Mouse (Mus musculus) G1E (cell line): ENCODE data around the gene Ndufa1. TPM values are rescaled to one million over a fixed set of nuclear protein-coding genes. Genes with fewer than 3 reads are reported as not detected.
"Not testable (repeated sequence)": the region's sequence is repeated elsewhere in the genome, so short reads cannot be mapped to it uniquely, and the experiment has no call there.

Experiments used
- ATAC-seq: 2 replicates; pipeline ENCODE4 v1.8.0; 2016; ENCODE audit warnings: mild to moderate bottlenecking; ENCODE audit not compliant: insufficient number of reproducible peaks, poor library complexity, low FRiP score, severe bottlenecking; ENCODE audit errors: extremely low read depth
- DNase-seq: peaks from one replicate; pipeline ENCODE4 v3.0.0; 2012; ENCODE audit warnings: low spot score
- H3K27me3 ChIP-seq: 2 replicates; pipeline ENCODE4 v1.6.1; 2012; ENCODE audit warnings: mild to moderate bottlenecking, low read length, inconsistent platforms; ENCODE audit not compliant: insufficient read depth
- H3K36me3 ChIP-seq: replicated peaks from 2 replicates; pipeline ENCODE3; 2012; ENCODE audit warnings: mild to moderate bottlenecking, inconsistent platforms
- H3K4me1 ChIP-seq: 2 replicates; pipeline ENCODE4 v1.6.1; 2012; ENCODE audit warnings: low read depth, low read length, inconsistent platforms, mixed read lengths; ENCODE audit not compliant: insufficient read depth
- H3K4me3 ChIP-seq: 2 replicates; pipeline ENCODE4 v1.5.1; 2012; ENCODE audit warnings: low read depth, mild to moderate bottlenecking, inconsistent platforms, low read length, moderate library complexity, mixed read lengths
- H3K9me3 ChIP-seq: replicated peaks from 2 replicates; pipeline ENCODE4 v1.6.1; 2012; ENCODE audit warnings: inconsistent platforms
- CTCF ChIP-seq: IDR thresholded peaks from 2 replicates; pipeline ENCODE4 v1.5.1; 2012; ENCODE audit warnings: low read depth, low read length, inconsistent platforms, mixed read lengths
- GATA1 ChIP-seq: IDR thresholded peaks from 2 replicates; pipeline ENCODE4 v1.6.1; 2012; ENCODE audit warnings: borderline replicate concordance, low read length, inconsistent platforms, mixed read lengths
- GATA2 ChIP-seq: IDR thresholded peaks from 2 replicates; pipeline ENCODE4 v1.6.1; 2012; ENCODE audit warnings: low read depth, low read length, inconsistent platforms, borderline replicate concordance
- POLR2AphosphoS5 ChIP-seq: IDR thresholded peaks from 2 replicates; pipeline ENCODE4 v1.6.1; 2012; ENCODE audit warnings: low read depth, low read length, inconsistent platforms; ENCODE audit not compliant: insufficient replicate concordance
- TAL1 ChIP-seq: conservative IDR thresholded peaks from 2 replicates; pipeline ENCODE4 v1.6.1; 2012; ENCODE audit warnings: low read depth, low read length, inconsistent platforms, mixed read lengths
- polyA plus RNA-seq: library from polyadenylated mRNA; stranded (reverse); fragments of >175 nt; gene quantifications from 2 replicates; pipeline ENCODE4 v1.2.3, GENCODE M21; 2012
- total RNA-seq, 2 experiments: library from RNA; stranded (forward) in 1 of 2; stranded (reverse) in 1 of 2; fragments of 200-1000 nt in 1 of 2; fragments of >200 nt in 1 of 2; fragmentation: Nextera tagmentation in 1 of 2; gene quantifications; 2 replicates each; pipeline ENCODE4 v1.2.3; 2014 to 2017

Ndufa1 gene
- total RNA-seq (2014; fragmentation: Nextera tagmentation) = 40.3 and 48.1 TPM in 2 replicates
- total RNA-seq (2017) = 249 and 282 TPM in 2 replicates
- polyA plus RNA-seq = 247 and 351 TPM in 2 replicates

GRCm38 (mm10) chrX:37191105-37191743 is at the start of gene Ndufa1, which contains the start of gene Rnf113a1:
Ndufa1 (minus strand) TSS chrX:37191163.
Rnf113a1 (plus strand) TSS chrX:37191245.
- Histone ChIP-seq H3K27me3 (no peaks in the 10 kb centered on the region), H3K36me3 (peaks cover 25% of the 10 kb centered on the region)
- ATAC-seq = peak; percentile 68

GRCm38 (mm10) chrX:37222158-37222557 is 31.2 kb upstream of the Ndufa1 start, which contains the start of gene Rhox1:
Rhox1 (minus strand) TSS chrX:37222258.
- not testable (repeated sequence) for H3K4me3 ChIP-seq, H3K27me3 ChIP-seq, H3K36me3 ChIP-seq, H3K4me1 ChIP-seq, H3K9me3 ChIP-seq, ATAC-seq, DNase-seq

More at GRCm38 (mm10) chrX:37191105-37191743, at the start of gene Ndufa1, which contains the start of gene Rnf113a1:
- DNase-seq = peak; percentile 43
- TF ChIP-seq POLR2AphosphoS5 = no peak
- no peak for TF ChIP-seq GATA1
- no peak for TF ChIP-seq CTCF
- TF ChIP-seq TAL1 = no peak
- TF ChIP-seq GATA2 = no peak
- Histone ChIP-seq H3K9me3 (no peaks in the 10 kb centered on the region), H3K4me3 (peak within 1 kb of the TSS; percentile 76), H3K4me1 (peaks cover 9% of the 10 kb centered on the region)

- H3K4me1 ChIP-seq = no peaks in the 10 kb centered on the region
- peaks cover 2% of the 10 kb centered on the region; the same call in 1 of the 2 replicates for H3K27me3 ChIP-seq
- DNase-seq = no peak
- ATAC-seq = no peak
- no peak within 1 kb of the TSS for H3K4me3 ChIP-seq
- no peaks in the 10 kb centered on the region for H3K36me3 ChIP-seq
- TF ChIP-seq GATA1 (no peak), POLR2AphosphoS5 (no peak), CTCF (no peak), GATA2 (no peak), TAL1 (no peak)
- H3K9me3 ChIP-seq = no peaks in the 10 kb centered on the region
These were observed 20.0 kb upstream of the Ndufa1 start, which contains the start of gene Gm9 for GRCm38 (mm10) chrX:37210941-37211340. Gm9 (minus strand) TSS chrX:37211041.

DNA sequence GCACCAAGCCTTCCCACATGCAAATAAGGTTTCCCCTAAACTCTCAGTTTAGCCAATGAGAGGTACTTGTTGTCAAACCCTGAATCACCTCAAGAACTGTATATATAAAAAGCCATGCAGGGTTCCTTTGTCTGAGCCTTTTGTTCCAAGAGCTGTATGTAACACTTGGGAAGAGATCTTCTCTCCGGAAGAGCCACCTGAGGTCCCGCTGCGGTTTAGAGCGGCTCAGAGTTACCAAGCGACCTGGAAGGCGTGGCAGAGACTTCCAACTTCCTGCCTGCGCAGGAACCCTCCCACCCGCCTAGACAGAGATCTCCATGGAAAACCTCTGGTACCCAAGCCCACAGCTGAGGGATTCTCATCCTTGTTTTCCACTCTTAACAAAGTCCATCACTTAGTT is 7.7 kb upstream of the Ndufa1 start:
- TF ChIP-seq CTCF (no peak), TAL1 (no peak), GATA2 (no peak), GATA1 (no peak), POLR2AphosphoS5 (no peak)
- ATAC-seq (no peak), DNase-seq (no peak)
- Histone ChIP-seq H3K36me3 (no peaks in the 10 kb centered on the region), H3K9me3 (no peaks in the 10 kb centered on the region), H3K4me3 (no peak overlapping the region), H3K4me1 (no peaks in the 10 kb centered on the region), H3K27me3 (no peaks in the 10 kb centered on the region; the same call in 1 of the 2 replicates)

DNA sequence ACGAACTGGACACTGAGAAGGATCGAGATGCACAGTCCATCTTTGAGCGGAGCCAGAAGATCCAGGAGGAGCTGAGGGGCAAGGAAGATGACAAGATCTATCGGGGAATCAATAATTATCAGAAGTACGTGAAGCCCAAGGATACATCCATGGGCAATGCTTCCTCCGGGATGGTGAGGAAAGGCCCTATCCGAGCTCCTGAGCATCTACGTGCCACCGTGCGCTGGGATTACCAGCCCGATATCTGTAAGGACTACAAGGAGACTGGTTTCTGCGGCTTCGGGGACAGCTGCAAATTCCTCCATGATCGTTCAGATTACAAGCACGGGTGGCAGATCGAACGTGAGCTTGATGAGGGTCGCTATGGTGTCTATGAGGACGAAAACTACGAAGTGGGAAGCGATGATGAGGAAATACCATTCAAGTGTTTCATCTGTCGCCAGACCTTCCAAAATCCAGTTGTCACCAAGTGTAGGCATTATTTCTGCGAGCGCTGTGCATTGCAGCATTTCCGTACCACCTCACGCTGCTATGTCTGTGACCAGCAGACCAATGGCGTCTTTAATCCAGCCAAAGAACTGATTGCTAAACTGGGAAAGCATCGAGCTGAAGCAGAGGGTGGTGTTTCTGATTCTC is 899 bp upstream of the Ndufa1 start:
- Histone ChIP-seq H3K36me3 (peaks cover 23% of the 10 kb centered on the region), H3K9me3 (no peaks in the 10 kb centered on the region), H3K4me3 (peak overlapping the region; percentile 76), H3K27me3 (no peaks in the 10 kb centered on the region), H3K4me1 (peaks cover 9% of the 10 kb centered on the region)
- ATAC-seq = no peak
- no peak for DNase-seq
- TF ChIP-seq GATA1 = no peak

DNA sequence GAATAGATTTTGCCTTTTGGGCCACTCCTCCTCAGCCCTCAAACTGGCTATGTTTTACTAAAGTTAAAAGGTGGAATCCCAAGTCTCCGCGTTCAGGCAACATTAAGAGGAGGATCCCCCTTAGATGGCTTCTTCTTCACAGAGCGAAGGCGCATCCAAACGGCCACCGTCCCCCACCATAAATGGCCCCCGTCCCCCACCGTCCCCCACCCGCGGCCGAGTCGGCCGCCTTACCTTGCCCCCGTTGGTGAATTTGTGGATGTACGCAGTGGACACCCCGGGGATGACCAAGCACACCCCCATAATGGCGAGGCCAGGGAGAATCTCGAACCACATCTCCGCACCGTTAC is 233 bp downstream of the Ndufa1 start:
- TF ChIP-seq TAL1 (no peak), GATA2 (no peak), GATA1 (no peak), POLR2AphosphoS5 (no peak), CTCF (no peak)
- H3K4me3 ChIP-seq = peak overlapping the region; percentile 76
- H3K36me3 ChIP-seq = peaks cover 26% of the 10 kb centered on the region
- H3K27me3 ChIP-seq = no peaks in the 10 kb centered on the region
- H3K9me3 ChIP-seq = no peaks in the 10 kb centered on the region
- H3K4me1 ChIP-seq = peaks cover 9% of the 10 kb centered on the region
- ATAC-seq = no peak
- DNase-seq = no peak

DNA sequence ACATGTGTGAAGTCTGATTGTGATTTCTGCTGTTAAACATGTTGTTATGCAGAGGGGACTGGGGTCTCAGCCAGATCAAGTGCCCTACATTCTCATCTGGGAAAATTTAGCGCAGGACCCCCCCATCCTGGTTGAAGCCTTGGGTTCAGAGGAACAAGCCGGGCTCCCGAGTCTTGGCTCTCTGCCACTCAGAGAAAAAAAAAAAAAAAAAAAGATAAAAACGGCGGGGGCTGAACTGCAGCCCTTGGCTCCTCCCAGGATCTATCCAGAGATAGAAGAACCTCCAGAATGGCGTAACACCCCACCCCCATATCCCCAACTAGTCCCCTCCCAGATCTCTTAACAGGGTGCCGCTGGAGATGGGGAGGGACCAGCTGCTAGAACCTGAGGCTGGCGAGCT is 6.6 kb downstream of the Ndufa1 start:
- H3K36me3 ChIP-seq = peaks cover 25% of the 10 kb centered on the region
- not testable (repeated sequence) for H3K27me3 ChIP-seq, DNase-seq, H3K9me3 ChIP-seq, H3K4me3 ChIP-seq, ATAC-seq, H3K4me1 ChIP-seq
